Mouse (Mus musculus) skeletal muscle tissue, adult 2 months (tissue): ENCODE data around the gene Slc17a6.
"Not testable (repeated sequence)": the region's sequence is repeated elsewhere in the genome, so short reads cannot be mapped to it uniquely, and the experiment has no call there.

Source experiments
- DNase-seq: peaks from one replicate; pipeline ENCODE4 v3.0.0-alpha.2; 2012; ENCODE audit warnings: low read depth, low spot score

The Slc17a6 gene

GRCm38 (mm10) chr7:51693539-51694217 is 71.9 kb downstream of the Slc17a6 start:
- no peak for DNase-seq

- DNase-seq: no peak
Measured at GRCm38 (mm10) chr7:51694452-51694851, 72.6 kb downstream of the Slc17a6 start.

- DNase-seq: peak; percentile 29
Measured at GRCm38 (mm10) chr7:51709508-51709907, 87.7 kb downstream of the Slc17a6 start.

GRCm38 (mm10) chr7:51710346-51710745 is 88.5 kb downstream of the Slc17a6 start:
- DNase-seq: not testable (repeated sequence)

GRCm38 (mm10) chr7:51715771-51716170 is 94.0 kb downstream of the Slc17a6 start:
- no peak for DNase-seq
